Mouse (Mus musculus): ENCODE data around the gene Gm3233.
"Not testable (repeated sequence)": the region's sequence is repeated elsewhere in the genome, so short reads cannot be mapped to it uniquely, and the experiment has no call there.

DNA sequence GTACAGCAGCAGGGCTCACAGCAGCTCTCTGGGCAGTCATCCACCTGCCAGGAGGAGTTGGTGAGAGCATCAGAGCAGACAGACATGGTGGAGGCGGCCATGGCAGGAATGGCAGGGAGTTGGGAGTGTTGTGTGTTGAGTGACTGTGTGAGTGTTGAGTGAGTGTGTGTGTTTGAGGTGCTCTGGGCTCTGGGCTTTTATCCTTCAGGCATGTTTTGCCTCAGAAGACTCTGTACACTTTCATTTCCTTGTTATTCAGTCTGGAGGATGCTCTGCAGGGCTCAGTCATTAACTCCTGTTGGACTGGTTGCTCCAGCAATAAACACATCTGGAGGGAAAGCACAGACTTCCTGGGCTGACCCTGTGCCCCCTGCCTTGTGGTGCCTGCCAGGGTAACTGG, at the start of gene Gm3233:
- not testable (repeated sequence) for TF ChIP-seq CTCF, EP300 (IDR thresholded peaks at IDR 0.05; ENCODE audit: low read depth)

Data from heart, postnatal 0 days (tissue).